17 mouse cellular contexts compared by ENCODE assay signal in genomic region chr11:111088812-111089211, GRCm38 (mm10). TPM values are rescaled to one million over a fixed set of nuclear protein-coding genes. Genes with fewer than 3 reads are reported as not detected.
A peak's percentile ranks its signal among the peaks of the same experiment; 100 is the strongest.
DNase-seq lines count a peak whose midpoint lies in the region; ATAC-seq and TF ChIP-seq lines count a peak whose summit lies in the region.
"Had no signal": no experiment of that assay in that cellular context is flagged by ENCODE, and none has a peak within 500 bp of the region (broad histone marks: within the 10 kb centered on the region; RNA-seq: fewer than 3 reads in every experiment).

No protein-coding gene starts in this region.

- H3K9me3 ChIP-seq in kidney, embryonic 14.5 days (ENCODE audit: control insufficient read depth, low read length) = no peaks in the 10 kb centered on the region
- no peaks in the 10 kb centered on the region for H3K9me3 ChIP-seq in liver, embryonic 12.5 days (replicated peaks)
- H3K9me3 ChIP-seq in stomach, postnatal 0 days (ENCODE audit: control insufficient read depth, low read length) = no peaks in the 10 kb centered on the region
- H3K9me3 ChIP-seq: embryonic facial prominence, embryonic 12.5 days; hindbrain, embryonic 15.5 days; lung, embryonic 15.5 days had no signal

- H3K27ac ChIP-seq in kidney, embryonic 14.5 days (ENCODE audit: low read depth, low read length) = no peak overlapping the region
- no peak overlapping the region for H3K27ac ChIP-seq in kidney, adult 2 months (ENCODE audit: insufficient read depth, low read depth, low read length)
- H3K27ac ChIP-seq in liver, embryonic 12.5 days = no peak overlapping the region
- no peak overlapping the region for H3K27ac ChIP-seq in stomach, postnatal 0 days (replicated peaks)
- H3K27ac ChIP-seq: embryonic facial prominence, embryonic 12.5 days; hindbrain, embryonic 15.5 days; lung, embryonic 15.5 days had no signal

- no peak for TF ChIP-seq POLR2A in kidney, adult 2 months (IDR thresholded peaks at IDR 0.05; ENCODE audit: low read depth, low read length)

- no peaks in the 10 kb centered on the region for H3K36me3 ChIP-seq in kidney, embryonic 14.5 days (ENCODE audit: control insufficient read depth, insufficient read depth, low read length)
- H3K36me3 ChIP-seq in kidney, adult 2 months (ENCODE audit: control insufficient read depth, insufficient read depth, low read length) = no peaks in the 10 kb centered on the region
- no peaks in the 10 kb centered on the region for H3K36me3 ChIP-seq in liver, embryonic 12.5 days
- no peaks in the 10 kb centered on the region for H3K36me3 ChIP-seq in stomach, postnatal 0 days (ENCODE audit: control insufficient read depth, insufficient read depth, low read length)
- H3K36me3 ChIP-seq: embryonic facial prominence, embryonic 12.5 days; hindbrain, embryonic 15.5 days; lung, embryonic 15.5 days had no signal

- no peak for TF ChIP-seq CTCF in kidney, adult 2 months (conservative IDR thresholded peaks at IDR 0.05; ENCODE audit: insufficient read depth, insufficient read length, low read depth, low read length)
- no peak for TF ChIP-seq CTCF in stomach, postnatal 0 days (IDR thresholded peaks at IDR 0.05; ENCODE audit: low read depth)

- peak; percentile 93 for ATAC-seq in kidney, embryonic 14.5 days (ENCODE audit: low FRiP score, low TSS enrichment)
- peak; percentile 93 for ATAC-seq in common myeloid progenitor, adult 5-6 weeks (replicated peaks; ENCODE audit: low read depth, poor library complexity, severe bottlenecking)
- peak; percentile 78 to 86 for ATAC-seq in hematopoietic stem cell, adult 5-6 weeks (replicated peaks in 1 of 2; ENCODE audit: insufficient read depth in 1 of 2, low FRiP score in 2 of 2, low TSS enrichment in 1 of 2, low read depth in 1 of 2, poor library complexity in 2 of 2, severe bottlenecking in 2 of 2)
- no peak for ATAC-seq in liver, embryonic 12.5 days
- ATAC-seq in stomach, postnatal 0 days (ENCODE audit: low FRiP score, low TSS enrichment) = no peak

- peaks cover 5% of the 10 kb centered on the region; the same call in 1 of the 2 replicates for H3K4me1 ChIP-seq in kidney, embryonic 14.5 days (ENCODE audit: control insufficient read depth, insufficient read depth, low read length)
- H3K4me1 ChIP-seq in kidney, adult 2 months (ENCODE audit: control insufficient read depth, insufficient read depth, low read length) = peaks cover 5% of the 10 kb centered on the region; the same call in 1 of the 2 replicates
- H3K4me1 ChIP-seq in liver, embryonic 12.5 days = no peaks in the 10 kb centered on the region
- H3K4me1 ChIP-seq in stomach, postnatal 0 days (replicated peaks; ENCODE audit: control insufficient read depth, insufficient read depth) = no peaks in the 10 kb centered on the region
- H3K4me1 ChIP-seq: embryonic facial prominence, embryonic 12.5 days; hindbrain, embryonic 15.5 days; lung, embryonic 15.5 days had no signal

- 9% methylated on average over 3 of the region's 3 CpGs for WGBS in kidney, embryonic 14.5 days
- 38% methylated on average over 3 of the region's 3 CpGs for WGBS in kidney, adult 2 months
- WGBS in liver, embryonic 12.5 days (ENCODE audit: insufficient replicate concordance) = 31% methylated on average over 3 of the region's 3 CpGs
- 40% methylated on average over 3 of the region's 3 CpGs for WGBS in stomach, postnatal 0 days

- peaks cover 10% of the 10 kb centered on the region; the same call in 1 of the 2 replicates for H3K27me3 ChIP-seq in kidney, embryonic 14.5 days (ENCODE audit: control insufficient read depth, insufficient read depth, low read length)
- H3K27me3 ChIP-seq in kidney, adult 2 months (replicated peaks; ENCODE audit: control insufficient read depth, insufficient read depth, low read length) = no peaks in the 10 kb centered on the region
- no peaks in the 10 kb centered on the region for H3K27me3 ChIP-seq in liver, embryonic 12.5 days (replicated peaks)
- H3K27me3 ChIP-seq in stomach, postnatal 0 days (ENCODE audit: control insufficient read depth, insufficient read depth, low read length) = no peaks in the 10 kb centered on the region
- H3K27me3 ChIP-seq: embryonic facial prominence, embryonic 12.5 days; hindbrain, embryonic 15.5 days; lung, embryonic 15.5 days had no signal

- no peak overlapping the region for H3K9ac ChIP-seq in kidney, embryonic 14.5 days (ENCODE audit: low read depth, low read length)
- H3K9ac ChIP-seq in liver, embryonic 12.5 days = no peak overlapping the region
- H3K9ac ChIP-seq in stomach, postnatal 0 days (ENCODE audit: low read length) = no peak overlapping the region
- H3K9ac ChIP-seq: embryonic facial prominence, embryonic 12.5 days; hindbrain, embryonic 15.5 days; lung, embryonic 15.5 days had no signal

- no peak overlapping the region for H3K4me3 ChIP-seq in kidney, embryonic 14.5 days (ENCODE audit: low read length)
- H3K4me3 ChIP-seq in kidney, adult 2 months (ENCODE audit: insufficient read depth, low read depth, low read length) = no peak overlapping the region
- no peak overlapping the region for H3K4me3 ChIP-seq in liver, embryonic 12.5 days
- no peak overlapping the region for H3K4me3 ChIP-seq in stomach, postnatal 0 days (ENCODE audit: low read depth, low read length)
- H3K4me3 ChIP-seq: embryonic facial prominence, embryonic 12.5 days; hindbrain, embryonic 15.5 days; lung, embryonic 15.5 days had no signal

- no peak for DNase-seq in kidney, adult 2 months
- DNase-seq in mesoderm, embryonic 11.5 days (ENCODE audit: low read depth, low spot score) = peak; percentile 23
- DNase-seq in stomach, postnatal 0 days (ENCODE audit: low spot score) = no peak
- DNase-seq: adrenal gland, postnatal 25 days; cerebellum, adult 9-11 months; heart, postnatal 10 days; kidney, adult 9 months; layer of hippocampus, adult 9-11 months; thymus, adult 2 months had no signal

- no peak overlapping the region for H3K4me2 ChIP-seq in kidney, embryonic 14.5 days (replicated peaks; ENCODE audit: low read depth, low read length)
- H3K4me2 ChIP-seq in liver, embryonic 12.5 days = no peak overlapping the region
- no peak overlapping the region for H3K4me2 ChIP-seq in stomach, postnatal 0 days (replicated peaks; ENCODE audit: low read depth)
- H3K4me2 ChIP-seq: embryonic facial prominence, embryonic 12.5 days; hindbrain, embryonic 15.5 days; lung, embryonic 15.5 days had no signal

- no peak for TF ChIP-seq EP300 in stomach, postnatal 0 days (optimal IDR thresholded peaks at IDR 0.05)

RNA-seq across cellular contexts. Expression of gene Kcnj2, which starts 22.8 kb away (rescaled TPM):
- polyA plus RNA-seq in kidney, embryonic 14.5 days (2014; fragmentation: Nextera tagmentation; extraction: Ambion mirVana) = 0.68 and 1.4 TPM in 2 replicates
- polyA plus RNA-seq in kidney, adult 2 months (2012; rRNA removed) = 0.73 and 1.1 TPM in 2 replicates
- 2.2 and 2.6 TPM in 2 replicates for total RNA-seq in common myeloid progenitor, adult 5-6 weeks (2017)
- total RNA-seq in hematopoietic stem cell, adult 5-6 weeks (2017) = 1.6 and 1.9 TPM in 2 replicates
- 0.30 and 0.45 TPM in 2 replicates for polyA plus RNA-seq in liver, embryonic 12.5 days (2016; fragmentation: Nextera tagmentation; extraction: Ambion mirVana)
- polyA plus RNA-seq in stomach, postnatal 0 days (2015; fragmentation: Nextera tagmentation; extraction: Ambion mirVana) = 0.52 and 0.69 TPM in 2 replicates
- total RNA-seq: MEL had no signal

Comparison
In these comparisons a context has a peak if more than half of its experiments do, and no peak if none do; other contexts are left out.
1. ATAC-seq: peak in kidney, embryonic 14.5 days (single experiment), common myeloid progenitor, adult 5-6 weeks (single experiment) and hematopoietic stem cell, adult 5-6 weeks (2 of 2); none in liver, embryonic 12.5 days (single experiment) and stomach, postnatal 0 days (single experiment).